Mouse (Mus musculus) lung, postnatal 0 days (tissue): ENCODE measurements around the gene Fxyd5. TPM values are rescaled to one million over a fixed set of nuclear protein-coding genes. Genes with fewer than 3 reads are reported as not detected.
A peak's percentile ranks its signal among the peaks of the same experiment; 100 is the strongest.

ENCODE experiments used
- ATAC-seq: fragments of 200-750 bp; cut with Nextera tagmentation; 2 replicates; pipeline ENCODE4 v1.8.0; 2017; ENCODE audit warnings: moderate library complexity
- DNase-seq: peaks from one replicate; pipeline ENCODE4 v3.0.0-alpha.2; 2016; ENCODE audit warnings: low spot score
- H3K27ac ChIP-seq: fragments of 300-500 bp; sonication (generic); 2 replicates; pipeline ENCODE4 v1.5.1; 2014; ENCODE audit warnings: antibody characterized with exemption, mild to moderate bottlenecking, low read length, mixed read lengths
- H3K27me3 ChIP-seq: fragments of 300-500 bp; sonication (generic); replicated peaks from 2 replicates; pipeline ENCODE4 v1.6.1; 2014; ENCODE audit warnings: low read length, mixed read lengths; ENCODE audit not compliant: insufficient read depth
- H3K36me3 ChIP-seq: fragments of 300-500 bp; sonication (generic); 2 replicates; pipeline ENCODE4 v1.6.1; 2014; ENCODE audit warnings: low read length, mixed read lengths; ENCODE audit not compliant: insufficient read depth
- H3K4me1 ChIP-seq: fragments of 300-500 bp; sonication (generic); 2 replicates; pipeline ENCODE4 v1.6.1; 2014; ENCODE audit warnings: antibody characterized with exemption, low read depth, low read length, mixed read lengths; ENCODE audit not compliant: insufficient read depth
- H3K4me2 ChIP-seq: fragments of 300-500 bp; sonication (generic); replicated peaks from 2 replicates; pipeline ENCODE4 v1.6.1; 2014; ENCODE audit warnings: low read depth, mild to moderate bottlenecking, low read length, moderate library complexity, mixed read lengths
- H3K4me3 ChIP-seq: fragments of 300-500 bp; sonication (generic); 2 replicates; pipeline ENCODE4 v1.5.1; 2014; ENCODE audit warnings: low read depth, low read length
- H3K9ac ChIP-seq: fragments of 300-500 bp; sonication (generic); replicated peaks from 2 replicates; pipeline ENCODE4 v1.6.1; 2014; ENCODE audit warnings: low read depth, mild to moderate bottlenecking
- H3K9me3 ChIP-seq: fragments of 300-500 bp; sonication (generic); 2 replicates; pipeline ENCODE4 v1.6.1; 2016; ENCODE audit warnings: low read length, mixed read lengths
- CTCF ChIP-seq: IDR thresholded peaks from 2 replicates; pipeline ENCODE4 v1.5.1; 2016; ENCODE audit warnings: antibody characterized with exemption, mild to moderate bottlenecking
- EP300 ChIP-seq: IDR thresholded peaks from 2 replicates; pipeline ENCODE4 v1.6.1; 2016; ENCODE audit warnings: antibody characterized with exemption, mild to moderate bottlenecking, control low read depth
- WGBS: fragments of 180-500 bp; shearing (Covaris S2); extraction: QIAGEN DNeasy Blood & Tissue Kit; methylation state at CpG from one replicate; pipeline ENCODE4 v1.1.7; 2014; 5-methylcytosine and 5-hydroxymethylcytosine counted together
- polyA plus RNA-seq: library from polyadenylated mRNA; unstranded; fragments of >200 nt; fragmentation: Nextera tagmentation; extraction: Ambion mirVana; gene quantifications from 2 replicates; pipeline ENCODE4 v1.2.1, GENCODE M21; 2015

Gene Fxyd5
- polyA plus RNA-seq, 1 experiment from 2014 or later: 206 TPM

- Histone ChIP-seq H3K27me3 (no peaks in the 10 kb centered on the region), H3K27ac (no peak overlapping the region), H3K4me2 (no peak overlapping the region), H3K36me3 (no peaks in the 10 kb centered on the region), H3K4me1 (no peaks in the 10 kb centered on the region), H3K9me3 (no peaks in the 10 kb centered on the region), H3K4me3 (no peak overlapping the region), H3K9ac (no peak overlapping the region)
- 31% methylated on average over 10 of the region's 10 CpGs for WGBS
- peak; percentile 50 for ATAC-seq
- TF ChIP-seq EP300 (no peak), CTCF (no peak)
- peak; percentile 49 for DNase-seq
These were observed 25.0 kb downstream of the Fxyd5 start for GRCm38 (mm10) chr7:31017104-31017901.

DNA sequence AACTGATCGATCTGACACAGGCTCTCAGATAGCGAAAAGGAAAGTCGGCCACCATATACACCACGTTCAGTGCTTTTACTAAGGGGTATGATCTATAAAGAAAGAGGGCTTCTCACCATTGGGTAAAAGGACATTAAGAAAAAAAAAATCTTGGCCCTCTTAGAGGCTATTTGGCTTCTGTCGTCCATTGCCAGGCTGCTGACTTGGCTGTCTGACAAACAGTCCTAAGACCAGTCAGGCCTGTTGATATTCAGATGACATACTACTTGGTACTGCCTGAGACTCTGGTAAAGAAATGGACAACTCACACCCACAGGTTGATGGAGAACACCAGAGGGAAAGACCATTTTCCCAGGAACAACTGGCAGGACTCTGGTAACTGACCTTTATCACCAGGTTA is 29.3 kb downstream of the Fxyd5 start:
- H3K36me3 ChIP-seq: no peaks in the 10 kb centered on the region
- no peak overlapping the region for H3K27ac ChIP-seq
- no peaks in the 10 kb centered on the region for H3K9me3 ChIP-seq
- DNase-seq (no peak), ATAC-seq (no peak)
- WGBS: 73% methylated on average over 5 of the region's 5 CpGs
- TF ChIP-seq CTCF: no peak
- no peak for TF ChIP-seq EP300
- no peaks in the 10 kb centered on the region for H3K27me3 ChIP-seq
- no peak overlapping the region for H3K4me2 ChIP-seq
- no peak overlapping the region for H3K9ac ChIP-seq
- H3K4me3 ChIP-seq: no peak overlapping the region
- H3K4me1 ChIP-seq: 0 out of 2 replicates have a peak, but pooled peaks cover under 1% of the 10 kb centered on the region

DNA sequence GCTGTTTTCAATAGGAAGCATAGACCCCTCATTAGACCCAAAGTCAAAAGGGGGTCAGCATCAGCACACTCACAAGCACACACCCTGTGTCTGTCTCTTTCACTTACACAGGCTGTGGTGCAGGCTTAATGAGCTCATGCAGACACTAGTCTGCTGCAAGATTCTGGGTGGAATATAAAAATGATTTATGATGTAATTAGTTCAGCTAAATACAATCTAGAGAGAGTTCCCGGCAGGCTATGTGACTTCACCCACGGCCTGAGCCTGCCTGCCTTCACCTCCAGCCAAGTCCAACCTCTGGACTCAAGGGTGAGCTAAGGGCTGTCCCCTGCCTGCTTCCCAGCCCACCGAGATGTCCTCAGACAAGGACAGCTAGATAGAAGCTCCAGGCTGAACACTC is 33.4 kb downstream of the Fxyd5 start:
- no peak overlapping the region for H3K4me2 ChIP-seq
- TF ChIP-seq CTCF (no peak), EP300 (no peak)
- H3K27ac ChIP-seq: no peak overlapping the region
- no peaks in the 10 kb centered on the region for H3K36me3 ChIP-seq
- no peak overlapping the region for H3K9ac ChIP-seq
- 0 out of 2 replicates have a peak, but pooled peaks cover 2% of the 10 kb centered on the region for H3K4me1 ChIP-seq
- ATAC-seq: peak; percentile 14; the same call in 1 of the 2 replicates
- WGBS: 38% methylated on average over 3 of the region's 3 CpGs
- DNase-seq: no peak
- H3K27me3 ChIP-seq: no peaks in the 10 kb centered on the region
- H3K4me3 ChIP-seq: no peak overlapping the region
- no peaks in the 10 kb centered on the region for H3K9me3 ChIP-seq

DNA sequence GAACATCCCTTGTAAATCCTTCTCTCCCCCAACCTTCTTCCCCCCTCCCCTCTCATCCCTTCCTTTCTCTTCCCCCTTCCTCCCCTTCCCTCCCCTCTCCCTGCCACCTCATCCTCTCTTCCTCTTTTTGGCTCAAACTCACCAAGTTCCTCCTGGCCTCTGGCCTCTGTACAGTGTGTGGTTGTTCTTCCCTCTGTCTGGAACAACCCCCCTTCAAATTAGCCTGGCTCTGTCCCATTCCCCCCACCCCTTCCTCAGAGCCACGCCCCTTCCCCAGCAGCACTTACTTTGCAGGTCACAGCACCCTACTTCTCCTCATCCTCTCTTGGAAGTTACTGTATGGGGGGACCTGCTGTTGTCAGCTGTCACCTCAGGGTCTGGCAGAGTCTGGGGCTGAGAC is 34.1 kb downstream of the Fxyd5 start:
- no peaks in the 10 kb centered on the region for H3K9me3 ChIP-seq
- H3K4me2 ChIP-seq: no peak overlapping the region
- H3K4me3 ChIP-seq: no peak overlapping the region
- no peak overlapping the region for H3K9ac ChIP-seq
- H3K4me1 ChIP-seq: 0 out of 2 replicates have a peak, but pooled peaks cover 2% of the 10 kb centered on the region
- H3K27ac ChIP-seq: no peak overlapping the region
- TF ChIP-seq EP300 (no peak), CTCF (no peak)
- DNase-seq (peak; percentile 45), ATAC-seq (peak; percentile 65)
- H3K36me3 ChIP-seq: no peaks in the 10 kb centered on the region
- H3K27me3 ChIP-seq: no peaks in the 10 kb centered on the region
- WGBS: 43% methylated on average over 1 of the region's 1 CpGs

DNA sequence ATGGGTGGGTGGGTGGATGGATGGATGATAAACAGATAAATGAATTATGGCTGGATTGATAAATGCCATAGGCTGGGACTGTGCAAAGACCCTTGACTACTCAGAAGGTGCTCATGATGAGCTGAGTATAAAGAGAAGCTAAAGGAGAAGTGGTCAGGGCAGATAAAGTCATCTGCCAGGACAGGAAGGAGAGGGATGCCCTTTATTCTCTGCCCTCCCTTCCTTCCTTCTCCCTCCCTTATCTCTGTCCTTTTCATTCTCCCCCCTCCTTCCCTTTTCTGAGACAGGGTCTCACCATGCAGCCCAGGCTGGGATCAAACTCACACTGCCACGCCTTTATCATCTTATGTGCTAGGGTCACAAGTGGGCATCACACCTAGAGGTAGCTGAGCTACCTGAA is 34.5 kb downstream of the Fxyd5 start:
- Histone ChIP-seq H3K4me1 (0 out of 2 replicates have a peak, but pooled peaks cover 2% of the 10 kb centered on the region), H3K9ac (no peak overlapping the region), H3K4me3 (no peak overlapping the region), H3K27me3 (no peaks in the 10 kb centered on the region), H3K4me2 (no peak overlapping the region), H3K36me3 (no peaks in the 10 kb centered on the region), H3K9me3 (no peaks in the 10 kb centered on the region), H3K27ac (no peak overlapping the region)
- DNase-seq (no peak), ATAC-seq (0 out of 2 replicates have a peak, but pooled peaks have one; percentile 3)
- TF ChIP-seq CTCF (no peak), EP300 (no peak)
- 50% methylated on average over 1 of the region's 1 CpGs for WGBS

GRCm38 (mm10) chr7:31002650-31003049 is 39.6 kb downstream of the Fxyd5 start:
- H3K9ac ChIP-seq: no peak overlapping the region
- H3K27ac ChIP-seq: peak overlapping the region; percentile 68
- no peak overlapping the region for H3K4me3 ChIP-seq
- WGBS: 50% methylated on average over 8 of the region's 8 CpGs
- ATAC-seq: peak; percentile 88
- H3K4me1 ChIP-seq: peaks cover 6% of the 10 kb centered on the region; the same call in 1 of the 2 replicates
- no peaks in the 10 kb centered on the region for H3K27me3 ChIP-seq
- no peaks in the 10 kb centered on the region for H3K9me3 ChIP-seq
- no peaks in the 10 kb centered on the region for H3K36me3 ChIP-seq
- TF ChIP-seq EP300: peak; percentile 94
- no peak for TF ChIP-seq CTCF
- no peak overlapping the region for H3K4me2 ChIP-seq
- DNase-seq: peak; percentile 79
